Mouse (Mus musculus): ENCODE data around the gene Bag1. TPM values are rescaled to one million over a fixed set of nuclear protein-coding genes. Genes with fewer than 3 reads are reported as not detected.
A peak's percentile ranks its signal among the peaks of the same experiment; 100 is the strongest.
"Not testable (repeated sequence)": the region's sequence is repeated elsewhere in the genome, so short reads cannot be mapped to it uniquely, and the experiment has no call there.

Gene Bag1
- polyA plus RNA-seq, 1 experiment from 2014 or later: 114 TPM

DNA sequence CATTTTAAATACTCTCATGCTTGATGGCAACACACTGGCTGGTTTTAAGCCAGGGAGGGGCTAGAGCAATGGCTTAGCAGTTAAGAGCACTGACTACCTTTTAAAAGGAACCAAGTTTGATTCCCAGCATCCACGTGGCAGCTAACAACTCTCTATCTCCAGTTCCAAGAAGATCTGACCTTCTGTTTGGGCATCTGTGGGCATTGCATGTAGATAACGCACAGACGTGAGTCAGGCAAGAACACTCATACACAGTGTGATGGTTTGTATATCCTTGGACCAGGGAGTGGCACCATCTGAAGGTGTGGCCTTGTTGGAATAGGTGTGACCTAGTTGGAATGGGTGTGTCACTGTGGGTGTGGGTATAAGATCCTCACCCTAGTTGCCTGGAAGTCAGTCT is 13.7 kb downstream of the Bag1 start:
- H3K9me3 ChIP-seq (replicated peaks); H3K27me3 ChIP-seq; H3K4me3 ChIP-seq (replicated peaks); H3K9ac ChIP-seq: not testable (repeated sequence)
- Histone ChIP-seq H3K4me1 (replicated peaks) (peaks cover 14% of the 10 kb centered on the region), H3K36me3 (replicated peaks) (peaks cover 69% of the 10 kb centered on the region), H3K4me2 (peak overlapping the region; percentile 25), H3K27ac (replicated peaks) (0 out of 2 replicates have a peak overlapping the region, but pooled peaks have one; percentile 45)
- ATAC-seq (ENCODE audit: insufficient read depth): peak; percentile 69
- 57% methylated on average over 3 of the region's 3 CpGs for WGBS (ENCODE audit: insufficient replicate concordance)

GRCm38 (mm10) chr4:40933694-40934093 is 14.4 kb downstream of the Bag1 start:
- Histone ChIP-seq H3K4me3 (replicated peaks) (no peak overlapping the region), H3K9ac (no peak overlapping the region), H3K27ac (replicated peaks) (no peak overlapping the region), H3K4me2 (no peak overlapping the region), H3K27me3 (no peaks in the 10 kb centered on the region), H3K36me3 (replicated peaks) (peaks cover 62% of the 10 kb centered on the region), H3K4me1 (replicated peaks) (peaks cover 14% of the 10 kb centered on the region), H3K9me3 (replicated peaks) (no peaks in the 10 kb centered on the region)
- 77% methylated on average over 5 of the region's 5 CpGs for WGBS (ENCODE audit: insufficient replicate concordance)
- no peak for ATAC-seq (ENCODE audit: insufficient read depth)

DNA sequence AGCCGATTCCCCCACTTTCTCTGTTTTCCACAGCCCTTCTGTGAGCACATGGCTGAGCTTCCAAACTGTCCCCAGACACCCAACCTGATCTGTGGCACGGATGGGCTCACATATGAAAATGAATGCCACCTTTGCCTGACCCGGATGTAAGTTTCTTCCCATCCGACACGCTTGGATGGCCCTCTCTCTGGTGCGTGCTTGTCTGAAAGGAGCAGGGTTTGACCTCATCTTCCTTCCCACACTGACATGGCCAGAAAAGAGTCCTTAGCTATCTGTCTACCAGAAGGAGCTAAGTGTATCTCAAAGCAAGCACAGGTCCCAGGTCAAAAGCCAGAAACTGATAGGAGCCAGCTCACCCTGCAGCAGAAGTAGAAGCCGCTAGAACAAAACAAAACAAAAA is 19.0 kb downstream of the Bag1 start:
- no peak overlapping the region for H3K4me2 ChIP-seq
- H3K4me1 ChIP-seq (replicated peaks): peaks cover 3% of the 10 kb centered on the region; the same call in 1 of the 2 replicates
- H3K36me3 ChIP-seq (replicated peaks): peaks cover 21% of the 10 kb centered on the region; the same call in 1 of the 2 replicates
- 73% methylated on average over 7 of the region's 7 CpGs for WGBS (ENCODE audit: insufficient replicate concordance)
- no peak for ATAC-seq (ENCODE audit: insufficient read depth)
- H3K27me3 ChIP-seq: no peaks in the 10 kb centered on the region
- H3K9me3 ChIP-seq (replicated peaks): no peaks in the 10 kb centered on the region
- H3K4me3 ChIP-seq (replicated peaks): no peak overlapping the region
- H3K27ac ChIP-seq (replicated peaks): no peak overlapping the region
- H3K9ac ChIP-seq: no peak overlapping the region

GRCm38 (mm10) chr4:40925568-40925967 is 22.5 kb downstream of the Bag1 start:
- Histone ChIP-seq H3K4me2 (no peak overlapping the region), H3K9me3 (replicated peaks) (no peaks in the 10 kb centered on the region), H3K4me1 (replicated peaks) (no peaks in the 10 kb centered on the region), H3K36me3 (replicated peaks) (no peaks in the 10 kb centered on the region), H3K4me3 (replicated peaks) (no peak overlapping the region), H3K27me3 (no peaks in the 10 kb centered on the region; the same call in 1 of the 2 replicates), H3K9ac (no peak overlapping the region), H3K27ac (replicated peaks) (no peak overlapping the region)
- 60% methylated on average over 3 of the region's 3 CpGs for WGBS (ENCODE audit: insufficient replicate concordance)
- ATAC-seq (ENCODE audit: insufficient read depth): no peak

DNA sequence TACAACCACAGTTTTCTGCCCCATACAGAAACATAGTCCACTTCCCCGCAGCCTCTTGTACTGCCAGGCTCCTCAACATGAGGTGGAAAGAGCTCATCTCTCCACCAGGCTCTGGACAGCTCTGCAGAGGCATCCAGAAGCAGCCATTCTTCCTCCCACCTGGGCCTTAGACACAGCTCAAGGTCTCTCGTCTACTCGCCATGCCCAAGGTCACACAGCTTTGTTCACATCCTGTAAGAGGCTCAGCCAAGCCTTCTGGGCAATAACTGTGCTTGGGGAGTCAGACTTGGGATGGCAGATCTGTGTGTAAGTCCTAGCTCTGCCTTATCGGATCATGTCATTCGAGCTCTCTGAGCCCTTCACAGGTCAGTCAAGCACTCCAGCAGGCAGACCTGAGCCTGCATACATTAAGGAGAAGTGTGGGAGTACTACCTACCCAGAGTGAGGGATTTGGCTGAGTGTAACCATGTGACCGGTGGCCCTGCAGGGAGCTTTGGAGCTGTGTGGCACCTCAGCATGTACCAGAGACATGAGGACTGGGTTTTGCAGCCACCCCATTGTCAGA is 24.9 kb downstream of the Bag1 start:
- no peak overlapping the region for H3K9ac ChIP-seq
- WGBS (ENCODE audit: insufficient replicate concordance): 61% methylated on average over 6 of the region's 6 CpGs
- H3K36me3 ChIP-seq (replicated peaks): no peaks in the 10 kb centered on the region
- ATAC-seq (ENCODE audit: insufficient read depth): no peak
- H3K4me1 ChIP-seq (replicated peaks): peaks cover 10% of the 10 kb centered on the region
- H3K4me3 ChIP-seq (replicated peaks): no peak overlapping the region
- H3K4me2 ChIP-seq: no peak overlapping the region
- no peaks in the 10 kb centered on the region for H3K9me3 ChIP-seq (replicated peaks)
- no peak overlapping the region for H3K27ac ChIP-seq (replicated peaks)
- H3K27me3 ChIP-seq: no peaks in the 10 kb centered on the region; the same call in 1 of the 2 replicates

GRCm38 (mm10) chr4:40921288-40921687 is 26.8 kb downstream of the Bag1 start:
- Histone ChIP-seq H3K27me3 (no peaks in the 10 kb centered on the region; the same call in 1 of the 2 replicates), H3K27ac (replicated peaks) (no peak overlapping the region), H3K36me3 (replicated peaks) (no peaks in the 10 kb centered on the region), H3K4me1 (replicated peaks) (peaks cover 10% of the 10 kb centered on the region), H3K4me2 (no peak overlapping the region), H3K4me3 (replicated peaks) (no peak overlapping the region), H3K9me3 (replicated peaks) (no peaks in the 10 kb centered on the region), H3K9ac (no peak overlapping the region)
- no peak for ATAC-seq (ENCODE audit: insufficient read depth)
- WGBS (ENCODE audit: insufficient replicate concordance): 62% methylated on average over 3 of the region's 3 CpGs

GRCm38 (mm10) chr4:40920576-40920975 is 27.5 kb downstream of the Bag1 start:
- WGBS (ENCODE audit: insufficient replicate concordance): 54% methylated on average over 2 of the region's 2 CpGs
- no peak overlapping the region for H3K9ac ChIP-seq
- no peaks in the 10 kb centered on the region; the same call in 1 of the 2 replicates for H3K27me3 ChIP-seq
- H3K36me3 ChIP-seq (replicated peaks): no peaks in the 10 kb centered on the region
- no peak overlapping the region for H3K4me3 ChIP-seq (replicated peaks)
- no peak for ATAC-seq (ENCODE audit: insufficient read depth)
- no peak overlapping the region for H3K27ac ChIP-seq (replicated peaks)
- H3K4me2 ChIP-seq: no peak overlapping the region
- peaks cover 10% of the 10 kb centered on the region for H3K4me1 ChIP-seq (replicated peaks)
- no peaks in the 10 kb centered on the region for H3K9me3 ChIP-seq (replicated peaks)

GRCm38 (mm10) chr4:40919785-40920184 is 28.3 kb downstream of the Bag1 start, which contains the start of gene Spink4:
Gene Spink4 (plus strand): TSS chr4:40920052.
- no peak within 1 kb of the TSS for H3K4me2 ChIP-seq
- peak; percentile 64 for ATAC-seq (ENCODE audit: insufficient read depth)

DNA sequence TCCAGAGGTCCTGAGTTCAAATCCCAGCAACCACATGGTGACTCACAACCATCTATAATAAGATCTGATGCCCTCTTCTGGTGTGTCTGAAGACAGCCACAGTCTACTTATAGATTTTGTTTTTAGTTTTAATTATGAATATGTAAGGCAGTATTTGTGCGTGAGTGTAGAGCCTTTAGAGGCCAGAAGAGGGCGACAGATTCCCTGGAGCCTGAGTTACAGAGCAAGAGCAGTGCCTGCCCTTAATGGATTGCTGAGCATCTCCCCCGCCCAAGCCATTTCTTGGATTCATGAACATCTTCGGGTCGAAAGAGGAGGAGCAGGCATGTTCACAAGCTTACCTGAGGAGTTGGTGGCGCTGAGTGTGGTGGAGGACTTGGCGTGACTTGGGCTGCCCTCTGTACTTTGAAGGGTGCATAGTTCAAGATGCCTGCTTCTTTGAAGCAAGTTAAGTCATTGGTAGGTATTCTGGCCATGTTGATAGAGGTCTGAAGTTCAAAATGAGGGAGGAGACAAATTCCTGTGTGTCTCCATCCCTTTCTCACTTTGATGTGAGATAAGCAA is 31.4 kb downstream of the Bag1 start:
- Histone ChIP-seq H3K9me3 (replicated peaks) (no peaks in the 10 kb centered on the region), H3K27ac (replicated peaks) (no peak overlapping the region), H3K4me3 (replicated peaks) (no peak overlapping the region), H3K9ac (no peak overlapping the region), H3K36me3 (replicated peaks) (no peaks in the 10 kb centered on the region), H3K27me3 (no peaks in the 10 kb centered on the region), H3K4me2 (no peak overlapping the region), H3K4me1 (replicated peaks) (peaks cover 10% of the 10 kb centered on the region)
- WGBS (ENCODE audit: insufficient replicate concordance): 81% methylated on average over 7 of the region's 7 CpGs
- ATAC-seq (ENCODE audit: insufficient read depth): no peak

More at GRCm38 (mm10) chr4:40919785-40920184, 28.3 kb downstream of the Bag1 start, which contains the start of gene Spink4:
- no peaks in the 10 kb centered on the region; the same call in 1 of the 2 replicates for H3K27me3 ChIP-seq
- H3K4me3 ChIP-seq (replicated peaks): no peak within 1 kb of the TSS
- WGBS (ENCODE audit: insufficient replicate concordance): 8% methylated on average over 3 of the region's 3 CpGs
- H3K4me1 ChIP-seq (replicated peaks): peaks cover 10% of the 10 kb centered on the region
- H3K36me3 ChIP-seq (replicated peaks): no peaks in the 10 kb centered on the region
- H3K9ac ChIP-seq: no peak within 1 kb of the TSS
- H3K9me3 ChIP-seq (replicated peaks): no peaks in the 10 kb centered on the region
- no peak within 1 kb of the TSS for H3K27ac ChIP-seq (replicated peaks)

DNA sequence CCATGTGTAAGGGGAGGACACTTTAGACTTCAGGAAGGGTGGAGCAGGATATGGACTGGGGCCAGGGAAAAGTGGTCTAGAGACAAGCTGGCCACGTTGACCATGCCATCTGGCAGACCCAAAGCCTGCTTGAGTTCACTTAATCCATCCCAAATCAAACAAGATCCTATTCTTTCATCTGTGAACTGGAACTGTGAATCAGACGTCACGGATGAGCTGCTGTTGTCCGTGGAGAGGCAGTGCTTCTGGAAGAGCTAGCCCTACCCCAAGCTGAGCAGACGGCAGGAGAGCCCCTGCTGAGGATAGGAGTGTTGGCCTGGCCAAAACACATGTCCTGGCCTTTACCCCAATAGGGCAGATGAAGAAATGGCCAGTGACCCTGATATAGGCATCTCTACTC is 32.1 kb downstream of the Bag1 start:
- Histone ChIP-seq H3K27ac (replicated peaks) (no peak overlapping the region), H3K9ac (no peak overlapping the region), H3K27me3 (no peaks in the 10 kb centered on the region), H3K4me2 (no peak overlapping the region), H3K9me3 (replicated peaks) (no peaks in the 10 kb centered on the region), H3K4me3 (replicated peaks) (no peak overlapping the region), H3K4me1 (replicated peaks) (peaks cover 10% of the 10 kb centered on the region), H3K36me3 (replicated peaks) (no peaks in the 10 kb centered on the region)
- 64% methylated on average over 5 of the region's 5 CpGs for WGBS (ENCODE audit: insufficient replicate concordance)
- no peak for ATAC-seq (ENCODE audit: insufficient read depth)

DNA sequence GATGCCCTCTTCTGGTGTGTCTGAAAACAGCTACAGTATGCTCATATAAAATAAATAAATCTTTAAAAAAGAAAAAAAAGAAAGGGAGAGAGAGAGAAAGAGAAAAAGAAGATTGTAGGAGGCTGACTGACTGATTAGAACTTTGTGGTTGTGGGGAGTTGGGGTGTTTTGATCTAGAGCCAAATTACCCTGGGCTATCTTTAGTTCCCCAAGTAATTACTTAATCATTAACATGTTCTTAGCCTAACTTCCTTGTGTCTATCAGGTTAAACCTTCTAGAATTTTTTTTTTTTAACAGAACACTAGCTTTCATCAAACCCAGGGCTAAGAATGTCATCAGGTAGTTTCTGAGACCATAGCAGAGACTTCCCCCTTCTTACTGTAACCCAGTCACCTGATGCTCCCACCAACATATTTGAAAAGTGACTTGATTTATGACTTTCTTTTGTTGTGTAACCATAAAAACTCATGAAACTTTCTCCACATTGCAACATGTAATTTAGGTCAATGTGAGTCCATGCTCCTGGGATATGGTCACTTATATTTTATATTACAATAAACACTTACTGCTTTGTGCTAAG is 33.7 kb downstream of the Bag1 start:
- Histone ChIP-seq H3K27ac (replicated peaks) (no peak overlapping the region), H3K4me2 (no peak overlapping the region), H3K9ac (no peak overlapping the region), H3K9me3 (replicated peaks) (no peaks in the 10 kb centered on the region), H3K27me3 (no peaks in the 10 kb centered on the region), H3K36me3 (replicated peaks) (no peaks in the 10 kb centered on the region), H3K4me1 (replicated peaks) (peaks cover under 1% of the 10 kb centered on the region), H3K4me3 (replicated peaks) (no peak overlapping the region)
- ATAC-seq (ENCODE audit: insufficient read depth): no peak

Data from liver, embryonic 15.5 days (tissue).